Mouse (Mus musculus): Measurements from ENCODE around the gene Vrk1. TPM values are rescaled to one million over a fixed set of nuclear protein-coding genes. Genes with fewer than 3 reads are reported as not detected.
A peak's percentile ranks its signal among the peaks of the same experiment; 100 is the strongest.

Gene Vrk1
- 114 and 115 TPM in 2 replicates for polyA plus RNA-seq (2014; fragmentation: Nextera tagmentation; extraction: Ambion mirVana)

- 0 out of 2 replicates have a peak, but pooled peaks cover 2% of the 10 kb centered on the region for H3K4me1 ChIP-seq (replicated peaks; ENCODE audit: control insufficient read depth, insufficient read depth, low read length)
- H3K27ac ChIP-seq (ENCODE audit: low read depth, low read length) = peak within 1 kb of the TSS; percentile 18; the same call in 1 of the 2 replicates
- H3K36me3 ChIP-seq (ENCODE audit: control insufficient read depth, insufficient read depth, low read length) = no peaks in the 10 kb centered on the region; the same call in 1 of the 2 replicates
- DNase-seq (ENCODE audit: low spot score) (peak; percentile 95), ATAC-seq (replicated peaks; ENCODE audit: low FRiP score) (peak; percentile 99)
- H3K27me3 ChIP-seq (ENCODE audit: control insufficient read depth, insufficient read depth, low read length) = no peaks in the 10 kb centered on the region
- under 1% methylated on average over 71 of the region's 72 CpGs for WGBS
- peak within 1 kb of the TSS; percentile 70 for H3K4me2 ChIP-seq (ENCODE audit: low read depth, low read length, severe bottlenecking)
- H3K4me3 ChIP-seq (ENCODE audit: low read depth, low read length) = peak within 1 kb of the TSS; percentile 93
- no peaks in the 10 kb centered on the region for H3K9me3 ChIP-seq (ENCODE audit: control insufficient read depth, low read length)
- peak within 1 kb of the TSS; percentile 88 for H3K9ac ChIP-seq (ENCODE audit: low read length)
These were observed at the start of gene Vrk1 for GRCm38 (mm10) chr12:106010065-106010915. Gene Vrk1 (plus strand): TSS chr12:106010228.

- Histone ChIP-seq H3K27me3 (ENCODE audit: control insufficient read depth, insufficient read depth, low read length) (no peaks in the 10 kb centered on the region; the same call in none of the 2 replicates), H3K27ac (ENCODE audit: low read depth, low read length) (peak overlapping the region; percentile 65), H3K4me2 (ENCODE audit: low read depth, low read length, severe bottlenecking) (peak overlapping the region; percentile 36), H3K36me3 (ENCODE audit: control insufficient read depth, insufficient read depth, low read length) (no peaks in the 10 kb centered on the region), H3K9ac (ENCODE audit: low read length) (peak overlapping the region; percentile 32), H3K4me1 (replicated peaks; ENCODE audit: control insufficient read depth, insufficient read depth, low read length) (peaks cover 25% of the 10 kb centered on the region), H3K4me3 (ENCODE audit: low read depth, low read length) (no peak overlapping the region), H3K9me3 (ENCODE audit: control insufficient read depth, low read length) (no peaks in the 10 kb centered on the region)
- ATAC-seq (replicated peaks; ENCODE audit: low FRiP score) = no peak
- 8% methylated on average over 19 of the region's 19 CpGs for WGBS
- no peak for DNase-seq (ENCODE audit: low spot score)
These were observed 49.3 kb upstream of the Vrk1 start for GRCm38 (mm10) chr12:105960592-105961330.

GRCm38 (mm10) chr12:105961667-105962066, 48.4 kb upstream of the Vrk1 start:
- H3K27me3 ChIP-seq (ENCODE audit: control insufficient read depth, insufficient read depth, low read length) = no peaks in the 10 kb centered on the region; the same call in none of the 2 replicates
- peak overlapping the region; percentile 39; the same call in 1 of the 2 replicates for H3K4me3 ChIP-seq (ENCODE audit: low read depth, low read length)
- H3K4me1 ChIP-seq (replicated peaks; ENCODE audit: control insufficient read depth, insufficient read depth, low read length) = peaks cover 20% of the 10 kb centered on the region
- H3K9ac ChIP-seq (ENCODE audit: low read length) = peak overlapping the region; percentile 32
- whole genome bisulfite sequencing = 5% methylated on average over 12 of the region's 12 CpGs
- H3K27ac ChIP-seq (ENCODE audit: low read depth, low read length) = peak overlapping the region; percentile 65; the same call in 1 of the 2 replicates
- H3K36me3 ChIP-seq (ENCODE audit: control insufficient read depth, insufficient read depth, low read length) = no peaks in the 10 kb centered on the region
- H3K9me3 ChIP-seq (ENCODE audit: control insufficient read depth, low read length) = no peaks in the 10 kb centered on the region
- ATAC-seq (replicated peaks; ENCODE audit: low FRiP score) = no peak
- DNase-seq (ENCODE audit: low spot score) = no peak
- peak overlapping the region; percentile 90 for H3K4me2 ChIP-seq (ENCODE audit: low read depth, low read length, severe bottlenecking)

- no peaks in the 10 kb centered on the region; the same call in none of the 2 replicates for H3K27me3 ChIP-seq (ENCODE audit: control insufficient read depth, insufficient read depth, low read length)
- peak; percentile 94 for ATAC-seq (replicated peaks; ENCODE audit: low FRiP score)
- WGBS = 1% methylated on average over 36 of the region's 37 CpGs
- H3K9ac ChIP-seq (ENCODE audit: low read length) = peak overlapping the region; percentile 61
- H3K9me3 ChIP-seq (ENCODE audit: control insufficient read depth, low read length) = no peaks in the 10 kb centered on the region
- H3K4me3 ChIP-seq (ENCODE audit: low read depth, low read length) = peak overlapping the region; percentile 39
- peaks cover 23% of the 10 kb centered on the region for H3K4me1 ChIP-seq (replicated peaks; ENCODE audit: control insufficient read depth, insufficient read depth, low read length)
- no peaks in the 10 kb centered on the region for H3K36me3 ChIP-seq (ENCODE audit: control insufficient read depth, insufficient read depth, low read length)
- peak; percentile 96 for DNase-seq (ENCODE audit: low spot score)
- peak overlapping the region; percentile 90 for H3K4me2 ChIP-seq (ENCODE audit: low read depth, low read length, severe bottlenecking)
- peak overlapping the region; percentile 65; the same call in 1 of the 2 replicates for H3K27ac ChIP-seq (ENCODE audit: low read depth, low read length)
These were observed 47.7 kb upstream of the Vrk1 start for GRCm38 (mm10) chr12:105962103-105963011.

- Histone ChIP-seq H3K36me3 (ENCODE audit: control insufficient read depth, insufficient read depth, low read length) (no peaks in the 10 kb centered on the region), H3K4me1 (replicated peaks; ENCODE audit: control insufficient read depth, insufficient read depth, low read length) (peaks cover 23% of the 10 kb centered on the region), H3K27me3 (ENCODE audit: control insufficient read depth, insufficient read depth, low read length) (no peaks in the 10 kb centered on the region; the same call in none of the 2 replicates), H3K4me2 (ENCODE audit: low read depth, low read length, severe bottlenecking) (peak overlapping the region; percentile 90), H3K9ac (ENCODE audit: low read length) (peak overlapping the region; percentile 61), H3K9me3 (ENCODE audit: control insufficient read depth, low read length) (no peaks in the 10 kb centered on the region), H3K27ac (ENCODE audit: low read depth, low read length) (0 out of 2 replicates have a peak overlapping the region, but pooled peaks have one; percentile 12), H3K4me3 (ENCODE audit: low read depth, low read length) (peak overlapping the region; percentile 39)
- 5% methylated on average over 30 of the region's 30 CpGs for WGBS
- ATAC-seq (replicated peaks; ENCODE audit: low FRiP score) (peak; percentile 17; the same call in 1 of the 2 replicates), DNase-seq (ENCODE audit: low spot score) (no peak)
These were observed 46.9 kb upstream of the Vrk1 start for GRCm38 (mm10) chr12:105963012-105963572.

- ATAC-seq (replicated peaks; ENCODE audit: low FRiP score) (no peak), DNase-seq (ENCODE audit: low spot score) (no peak)
- Histone ChIP-seq H3K9ac (ENCODE audit: low read length) (no peak overlapping the region), H3K4me3 (ENCODE audit: low read depth, low read length) (no peak overlapping the region), H3K9me3 (ENCODE audit: control insufficient read depth, low read length) (no peaks in the 10 kb centered on the region), H3K4me2 (ENCODE audit: low read depth, low read length, severe bottlenecking) (no peak overlapping the region), H3K36me3 (ENCODE audit: control insufficient read depth, insufficient read depth, low read length) (no peaks in the 10 kb centered on the region), H3K27me3 (ENCODE audit: control insufficient read depth, insufficient read depth, low read length) (no peaks in the 10 kb centered on the region; the same call in 1 of the 2 replicates), H3K4me1 (replicated peaks; ENCODE audit: control insufficient read depth, insufficient read depth, low read length) (peaks cover 5% of the 10 kb centered on the region; the same call in 1 of the 2 replicates), H3K27ac (ENCODE audit: low read depth, low read length) (no peak overlapping the region)
- 48% methylated on average over 19 of the region's 19 CpGs for WGBS
These were observed 43.0 kb upstream of the Vrk1 start for GRCm38 (mm10) chr12:105966887-105967637.

GRCm38 (mm10) chr12:105967806-105968205, 42.2 kb upstream of the Vrk1 start:
- no peaks in the 10 kb centered on the region; the same call in 1 of the 2 replicates for H3K27me3 ChIP-seq (ENCODE audit: control insufficient read depth, insufficient read depth, low read length)
- H3K4me3 ChIP-seq (ENCODE audit: low read depth, low read length) = no peak overlapping the region
- H3K9me3 ChIP-seq (ENCODE audit: control insufficient read depth, low read length) = no peaks in the 10 kb centered on the region; the same call in 1 of the 2 replicates
- no peak for DNase-seq (ENCODE audit: low spot score)
- 15% methylated on average over 18 of the region's 18 CpGs for WGBS
- H3K27ac ChIP-seq (ENCODE audit: low read depth, low read length) = no peak overlapping the region
- ATAC-seq (replicated peaks; ENCODE audit: low FRiP score) = no peak
- peak overlapping the region; percentile 31; the same call in 1 of the 2 replicates for H3K4me2 ChIP-seq (ENCODE audit: low read depth, low read length, severe bottlenecking)
- peaks cover 5% of the 10 kb centered on the region; the same call in 1 of the 2 replicates for H3K4me1 ChIP-seq (replicated peaks; ENCODE audit: control insufficient read depth, insufficient read depth, low read length)
- no peak overlapping the region for H3K9ac ChIP-seq (ENCODE audit: low read length)
- no peaks in the 10 kb centered on the region for H3K36me3 ChIP-seq (ENCODE audit: control insufficient read depth, insufficient read depth, low read length)
